Mouse (Mus musculus): Measurements from ENCODE around the gene Nek8.

The Nek8 gene

DNA sequence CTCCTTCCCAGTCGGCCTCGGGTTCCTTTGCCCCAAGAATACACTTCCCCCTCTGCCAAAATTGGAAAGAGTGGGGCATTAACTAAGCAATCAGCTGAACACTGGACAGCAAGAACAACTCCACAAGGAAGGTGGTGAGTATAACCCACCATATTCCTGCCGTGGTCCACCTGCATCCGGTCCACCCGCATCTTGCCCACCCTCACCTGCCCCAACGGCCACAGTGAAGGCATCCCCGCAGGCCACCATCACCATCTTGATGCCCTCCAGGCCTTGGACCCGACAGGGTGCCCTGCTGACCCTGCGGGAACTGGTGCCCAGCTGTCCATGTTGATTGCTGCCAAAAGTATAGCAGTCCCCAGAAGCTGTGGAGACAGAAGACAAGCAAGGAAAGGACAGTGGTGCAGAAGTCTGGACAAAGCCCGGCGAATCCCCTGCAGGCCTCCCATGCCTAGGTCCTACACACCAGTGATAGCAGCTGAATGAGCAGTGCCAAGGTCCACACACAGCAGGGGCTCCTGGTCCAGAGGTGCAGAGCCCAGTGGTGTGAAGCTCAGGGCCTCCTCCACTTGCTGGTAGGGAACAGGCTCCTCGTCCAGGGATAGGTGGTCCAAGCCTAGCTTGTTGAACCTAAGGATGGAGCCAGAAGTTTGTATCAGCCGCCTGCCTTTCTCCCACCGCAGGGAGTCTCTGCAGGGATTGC lies 9.1 kb downstream of the Nek8 start:
- no peak for DNase-seq (ENCODE audit: low spot score in 2 of 2)

DNA sequence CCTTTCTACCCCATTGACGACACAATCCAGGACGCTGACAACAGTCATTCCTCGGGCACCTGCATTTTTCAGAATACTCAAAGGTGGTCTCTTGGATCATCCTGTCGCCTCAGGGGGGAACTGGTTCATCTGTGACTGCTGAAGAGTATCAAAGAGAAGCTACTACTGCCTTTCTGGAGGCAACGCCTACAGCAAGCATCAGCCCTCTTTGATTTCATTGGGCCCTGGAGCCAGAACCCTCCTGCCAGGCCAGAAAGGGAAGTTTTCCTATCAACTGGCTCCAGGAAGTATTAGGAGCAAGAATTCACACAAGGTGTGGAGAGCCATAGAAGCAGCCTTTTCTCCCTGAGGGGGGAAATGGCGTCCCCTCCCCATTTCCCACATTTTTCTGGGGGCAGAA lies 9.8 kb downstream of the Nek8 start:
- DNase-seq (ENCODE audit: low spot score in 2 of 2): no peak

DNA sequence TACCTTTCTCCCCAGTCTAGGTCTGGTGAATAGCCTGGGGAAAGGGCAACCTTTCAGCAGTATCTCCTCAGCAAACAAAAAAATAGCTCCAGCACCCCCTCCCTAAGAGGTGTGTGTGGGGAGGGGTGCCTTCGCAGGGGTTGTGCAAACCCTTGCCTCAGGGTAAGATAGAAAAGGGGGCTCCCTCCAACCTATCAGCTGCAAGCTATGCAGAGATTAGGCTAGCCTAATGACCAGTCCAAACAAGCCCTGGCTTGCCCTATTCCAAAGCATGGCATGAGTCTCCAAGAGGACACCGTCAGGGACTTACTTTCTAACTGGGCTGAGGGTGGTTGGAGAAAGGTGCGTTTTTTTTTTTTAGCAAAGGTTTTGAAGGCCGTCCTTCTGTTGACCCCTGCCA lies 10.3 kb downstream of the Nek8 start:
- DNase-seq (ENCODE audit: low spot score in 2 of 2): no peak

DNA sequence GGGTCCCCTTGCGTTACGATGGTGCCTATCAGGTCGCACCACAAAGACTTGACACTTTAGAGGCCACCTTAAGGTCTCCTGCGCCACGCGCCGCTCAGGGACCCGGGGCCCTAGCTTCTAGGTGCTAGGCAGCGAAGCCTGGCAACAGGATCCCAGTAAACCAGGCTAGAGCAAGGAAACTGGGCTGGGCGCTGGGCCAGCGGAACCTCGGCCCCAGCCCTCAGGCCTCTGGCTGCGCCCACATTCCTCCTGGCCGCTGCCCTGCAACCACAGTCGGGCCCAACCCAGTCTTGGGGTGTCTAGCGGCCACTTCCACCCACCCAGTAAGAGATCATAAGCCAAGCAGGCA lies 10.7 kb downstream of the Nek8 start:
- peak; percentile 46 to 84 for DNase-seq (ENCODE audit: low spot score in 2 of 2)

DNA sequence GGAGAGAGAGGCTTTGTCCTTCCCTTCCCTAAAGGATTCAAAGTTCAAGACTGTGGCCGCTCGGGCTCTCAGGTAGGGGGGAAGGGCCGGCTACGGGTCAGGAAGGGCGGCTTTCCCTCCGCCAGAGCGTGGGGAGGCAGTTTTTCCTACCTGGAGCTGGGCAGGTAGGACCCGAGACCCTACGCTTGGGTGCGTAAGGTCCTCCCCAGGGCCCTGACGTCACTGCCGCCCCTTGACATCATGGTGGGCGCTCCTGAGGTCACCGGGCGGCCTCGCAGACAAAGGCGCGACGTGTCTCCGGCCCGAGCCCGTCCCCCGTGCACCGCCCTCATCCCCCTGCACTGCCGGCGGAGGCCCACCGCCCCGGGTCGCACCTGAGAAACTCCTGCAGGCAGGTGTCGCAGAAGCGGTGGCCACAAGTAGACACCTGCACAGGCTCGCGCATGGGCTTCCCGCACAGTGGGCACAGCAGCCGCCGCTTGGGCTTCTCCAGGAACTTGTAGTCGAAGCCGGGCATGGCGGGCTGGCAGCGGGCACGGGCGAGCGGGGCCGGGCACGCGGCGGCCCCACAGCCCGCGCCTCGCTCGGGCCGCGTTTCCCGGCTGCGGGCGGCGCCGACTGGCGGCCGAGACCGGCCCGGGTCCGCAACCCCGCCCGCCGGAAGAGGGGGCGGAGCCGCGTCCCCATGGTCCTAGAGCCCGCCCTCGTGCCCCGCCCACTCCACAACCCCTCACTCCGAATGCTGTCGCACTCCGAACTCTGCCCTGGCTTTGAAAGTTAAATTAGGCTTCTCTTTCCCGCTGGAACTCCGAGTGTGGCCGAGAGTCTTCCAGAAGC lies 11.3 kb downstream of the Nek8 start, which contains the start of gene Traf4:
TSS of gene Traf4 (minus strand) at position 666 of the 837 bp plus-strand sequence.
- DNase-seq (ENCODE audit: low spot score in 2 of 2): peak in 1 of 2 experiments; percentile 69

DNA sequence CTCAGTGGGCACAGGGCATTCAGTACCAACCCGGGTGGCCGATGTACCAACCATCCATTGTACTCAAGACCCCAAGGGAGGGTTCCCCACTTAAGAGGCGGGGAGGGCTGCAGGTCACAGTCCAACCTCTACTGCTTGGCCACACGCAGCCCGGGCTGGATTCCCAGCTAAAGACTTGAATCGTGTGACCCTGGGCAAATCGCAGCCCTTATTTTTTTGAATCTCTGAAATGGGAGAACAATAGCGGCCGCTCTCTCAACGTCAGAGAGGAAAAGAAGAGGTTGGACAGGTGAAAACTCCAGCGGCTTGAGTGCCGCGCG lies 11.9 kb downstream of the Nek8 start:
- DNase-seq (ENCODE audit: low spot score in 2 of 2): no peak

DNA sequence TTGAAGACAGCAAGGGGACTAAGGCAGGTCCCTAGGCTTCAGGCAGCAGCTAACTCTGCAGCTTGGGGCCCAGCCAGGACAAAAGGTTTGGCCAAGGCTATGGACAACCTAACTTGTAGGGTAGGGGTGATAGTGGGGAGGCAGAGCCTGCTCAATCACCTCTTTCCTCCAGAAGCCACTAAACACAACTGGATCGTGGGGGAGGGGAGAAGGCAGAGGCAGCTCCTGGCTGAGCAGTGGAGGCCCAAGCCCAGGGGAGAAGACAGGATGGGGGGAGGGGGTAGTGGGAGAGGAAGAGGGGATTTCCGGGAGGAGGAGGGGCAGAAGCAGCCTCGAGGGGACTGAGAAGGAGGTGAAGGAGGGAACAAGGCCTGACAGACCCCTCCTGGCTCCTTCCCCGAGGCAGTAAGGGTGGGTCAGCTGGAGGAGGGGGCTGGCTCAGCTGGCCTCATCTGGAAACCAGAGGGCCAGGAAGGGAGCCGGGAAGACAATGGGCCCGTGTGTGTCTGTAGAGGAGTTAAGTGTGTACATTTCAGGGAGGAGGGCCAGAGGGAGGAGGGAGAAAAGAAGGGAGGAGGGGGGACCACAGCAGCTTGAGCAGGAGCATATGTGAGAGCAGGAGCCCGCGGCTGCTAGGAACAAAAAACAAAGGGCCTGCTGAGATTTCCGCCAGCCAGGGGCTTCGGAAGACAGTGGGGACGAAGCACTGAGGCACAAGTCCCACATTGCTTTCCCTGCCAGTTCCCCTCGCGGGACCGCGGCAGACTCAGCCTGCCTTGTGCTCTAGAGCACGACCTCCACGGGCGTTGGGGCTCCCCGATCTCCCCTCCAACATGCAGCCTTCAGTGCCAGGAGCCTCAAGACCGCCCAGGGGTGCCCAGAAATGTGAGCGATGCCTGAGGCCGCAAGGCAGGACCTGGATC lies 12.5 kb downstream of the Nek8 start:
- DNase-seq (ENCODE audit: low spot score in 2 of 2): no peak

DNA sequence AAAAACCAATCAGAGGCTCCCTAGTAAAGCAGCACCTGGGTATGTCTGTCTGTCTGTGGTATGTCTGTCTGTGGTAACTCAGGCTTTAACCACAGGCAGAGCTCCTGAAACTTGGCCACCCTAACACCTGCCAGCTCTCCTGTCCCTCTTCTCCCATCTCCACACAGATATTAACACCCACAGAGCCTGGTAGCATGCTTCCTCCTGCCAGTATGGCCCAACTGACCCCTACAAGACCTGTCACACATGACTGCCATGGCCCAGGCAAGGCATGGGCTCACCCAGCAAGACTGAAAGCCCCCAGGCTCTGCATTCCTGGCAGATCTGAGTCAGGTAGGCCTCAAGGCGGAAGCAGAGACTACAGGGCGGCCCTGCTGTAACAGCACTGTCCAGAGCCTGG lies 13.4 kb downstream of the Nek8 start:
- no peak for DNase-seq (ENCODE audit: low spot score in 2 of 2)

DNA sequence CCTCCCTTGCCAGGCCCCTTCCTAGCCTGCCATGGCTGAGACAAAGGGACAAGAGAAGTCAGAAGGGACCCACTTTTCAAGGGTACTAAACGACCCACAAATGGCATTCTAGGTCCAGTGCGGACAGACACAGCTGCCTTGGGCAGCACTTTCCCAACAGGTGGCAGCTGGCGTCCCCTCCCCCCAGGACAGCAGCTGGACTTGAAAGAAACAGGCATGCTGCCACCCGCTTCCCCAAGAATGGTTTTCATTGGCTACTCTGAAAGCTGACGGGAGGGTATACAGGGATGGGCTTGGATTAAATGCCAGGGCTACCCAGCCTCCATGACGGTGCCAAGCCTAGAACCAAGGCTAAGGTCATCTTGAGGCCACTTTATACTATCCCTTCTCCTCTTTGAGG lies 14.0 kb downstream of the Nek8 start:
- DNase-seq (ENCODE audit: low spot score in 2 of 2): no peak

DNA sequence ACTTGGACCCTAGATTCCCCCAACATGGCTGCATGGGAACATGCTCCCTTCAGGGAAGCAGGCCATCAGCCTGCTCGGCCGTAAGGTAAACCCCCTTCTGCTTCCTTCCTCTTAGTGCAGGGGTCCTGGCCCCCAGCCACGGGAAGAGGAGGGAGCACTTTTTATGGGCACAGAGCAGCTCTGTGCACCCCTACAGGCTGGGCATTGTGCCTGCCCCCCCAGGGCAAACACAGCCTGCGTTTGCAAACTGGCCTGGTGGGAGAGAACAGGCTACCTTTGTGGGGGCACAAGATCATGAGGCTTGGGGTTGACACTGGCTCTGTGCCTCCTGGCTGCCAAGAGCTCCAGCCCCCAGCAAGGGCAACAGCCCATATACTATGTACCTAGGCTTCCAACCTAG lies 14.5 kb downstream of the Nek8 start:
- no peak for DNase-seq (ENCODE audit: low spot score in 2 of 2)

DNA sequence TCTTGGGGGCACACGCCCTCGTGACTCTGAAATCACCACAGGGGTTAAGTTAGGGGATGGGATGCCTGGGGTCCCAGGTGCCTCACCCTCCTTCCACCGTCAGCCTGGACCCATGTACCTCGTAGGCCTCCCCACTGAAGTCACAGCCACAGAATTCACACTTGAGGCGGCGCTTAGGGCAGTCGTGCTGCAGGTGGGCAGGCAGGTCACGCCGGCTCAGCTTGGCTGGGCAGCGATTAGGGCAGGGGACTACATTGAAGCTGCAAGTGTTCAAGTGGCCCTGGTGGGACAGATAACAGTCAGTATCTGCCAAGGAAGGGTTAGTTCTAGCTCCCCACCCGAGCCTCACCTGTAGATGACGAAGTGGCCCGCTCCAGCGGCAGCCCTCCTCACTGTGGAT lies 15.3 kb downstream of the Nek8 start:
- no peak for DNase-seq (ENCODE audit: low spot score in 2 of 2)

DNA sequence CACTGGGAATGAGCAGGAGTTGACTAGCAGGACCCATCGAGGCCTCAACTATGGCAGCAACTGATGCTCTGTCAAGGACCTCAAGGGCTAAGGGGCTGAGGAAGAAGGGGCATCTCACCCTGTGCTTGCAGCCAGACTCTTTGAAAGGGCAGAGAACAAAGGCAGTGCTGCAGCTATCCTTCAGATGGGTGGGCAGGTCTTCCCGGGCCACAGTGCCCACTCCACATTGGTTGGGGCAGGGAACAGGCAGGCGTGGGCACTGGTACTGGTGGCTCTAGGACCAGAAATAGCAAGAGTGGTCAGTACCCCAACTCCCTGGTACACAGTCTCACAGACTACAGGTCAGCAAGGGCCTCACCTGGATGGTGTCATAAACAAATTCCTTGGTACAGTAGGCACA lies 15.8 kb downstream of the Nek8 start:
- no peak for DNase-seq (ENCODE audit: low spot score in 2 of 2)

DNA sequence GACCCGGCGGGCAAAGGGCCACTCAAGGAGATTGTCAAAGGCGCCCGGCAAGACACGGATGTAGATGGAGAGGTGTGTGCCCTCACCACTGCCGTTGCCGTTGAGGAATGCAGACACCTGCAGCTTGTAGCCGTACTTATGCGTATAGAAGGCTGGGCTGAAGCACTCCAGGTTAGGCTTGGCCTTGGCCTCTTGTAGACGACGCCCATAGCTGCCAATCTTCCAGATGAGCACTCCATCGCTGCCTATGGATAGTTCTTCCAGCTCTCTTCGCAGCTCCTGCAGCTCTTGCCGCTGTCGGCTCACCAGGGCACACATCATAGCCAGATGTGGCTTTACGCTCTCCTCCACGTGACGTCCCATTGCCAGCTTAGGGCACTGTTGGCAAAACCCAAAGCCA lies 16.3 kb downstream of the Nek8 start:
- no peak for DNase-seq (ENCODE audit: low spot score in 2 of 2)

DNA sequence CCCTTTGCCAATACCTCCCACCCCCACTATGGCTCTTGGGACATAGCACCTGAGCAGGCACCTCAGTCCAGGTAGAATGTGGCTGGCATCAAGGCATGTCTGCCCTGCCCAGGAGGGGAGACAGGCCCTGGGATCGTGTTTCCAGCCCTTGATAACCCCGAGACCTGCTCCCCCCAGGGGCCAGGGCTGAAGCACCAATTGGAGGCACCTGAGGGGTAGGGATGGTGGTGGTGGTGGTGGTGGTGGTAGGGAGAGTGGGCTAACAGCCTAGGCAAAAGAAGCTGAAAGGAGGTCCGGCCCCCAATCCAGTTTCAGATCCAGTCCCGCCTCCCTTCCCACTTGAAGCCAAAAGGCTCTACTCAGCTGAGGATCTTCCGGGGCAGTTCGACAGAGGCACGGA lies 16.9 kb downstream of the Nek8 start:
- no peak for DNase-seq (ENCODE audit: low spot score in 2 of 2)

DNA sequence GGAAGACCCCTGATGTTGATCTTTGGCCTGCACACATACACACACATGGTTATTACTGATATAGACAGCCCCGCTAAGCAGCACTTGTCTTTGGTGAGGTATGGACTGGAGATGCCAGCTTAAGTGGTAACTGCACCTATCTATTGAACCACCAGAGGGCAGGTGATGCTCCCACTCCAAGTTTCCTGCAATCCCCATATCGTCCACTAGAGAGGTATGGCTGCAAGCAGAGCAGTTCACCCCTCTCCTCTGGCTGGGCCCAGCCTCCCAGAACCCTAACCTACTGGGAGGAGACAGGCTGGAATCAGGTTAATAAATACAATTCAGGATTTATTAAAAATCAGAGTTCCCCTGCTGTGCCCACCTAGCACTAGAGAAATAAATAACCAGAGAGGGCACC lies 17.4 kb downstream of the Nek8 start:
- peak in 1 of 2 experiments; percentile 72 for DNase-seq (ENCODE audit: low spot score in 2 of 2)

DNA sequence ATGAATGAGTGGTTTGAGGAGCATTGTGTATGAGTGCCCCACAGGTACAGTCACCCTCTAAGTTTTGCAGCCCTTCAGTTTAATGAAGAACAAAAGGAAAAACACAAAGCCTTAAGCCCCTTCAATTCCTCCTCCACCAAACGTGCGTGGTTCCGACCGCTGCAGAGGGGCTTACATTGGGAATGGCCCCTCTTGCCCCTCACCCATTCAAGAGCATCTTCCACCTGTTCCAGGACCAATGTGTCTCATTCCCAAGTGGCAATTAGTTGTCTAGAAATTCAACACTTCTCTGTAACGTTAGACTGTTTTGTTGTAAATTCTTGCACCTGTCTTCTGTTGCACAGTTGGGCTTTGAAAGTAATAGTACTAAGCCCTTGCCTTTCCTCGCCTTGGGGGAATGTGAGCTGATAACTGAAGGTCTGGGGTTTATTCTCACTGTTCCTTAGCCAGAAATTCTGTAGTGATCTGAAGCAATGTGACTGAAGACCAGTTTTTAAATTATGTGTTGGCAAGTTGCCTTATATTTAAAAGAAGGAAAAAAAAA lies 20.2 kb downstream of the Nek8 start:
- no peak for DNase-seq (ENCODE audit: low spot score in 2 of 2)

DNA sequence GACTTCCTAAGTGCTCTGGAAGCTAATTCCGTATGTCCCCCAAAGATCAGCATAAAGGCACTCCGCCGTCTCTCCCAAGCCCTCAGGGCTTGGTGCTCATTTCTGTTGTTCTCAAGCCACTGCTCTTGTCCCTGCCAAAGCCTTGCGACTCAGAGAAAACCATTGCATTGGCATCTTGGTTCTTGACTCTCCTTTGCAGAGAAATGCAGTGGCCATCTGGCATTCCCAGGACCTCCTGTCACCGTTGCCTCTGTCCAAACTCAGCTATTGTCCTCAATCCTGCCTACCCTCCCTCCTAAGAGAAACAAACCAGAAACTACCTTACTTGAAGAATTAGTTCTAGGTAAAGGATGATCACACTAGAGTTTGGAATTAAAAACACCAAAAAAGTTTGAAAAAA lies 20.8 kb downstream of the Nek8 start:
- no peak for DNase-seq (ENCODE audit: low spot score in 2 of 2)

DNA sequence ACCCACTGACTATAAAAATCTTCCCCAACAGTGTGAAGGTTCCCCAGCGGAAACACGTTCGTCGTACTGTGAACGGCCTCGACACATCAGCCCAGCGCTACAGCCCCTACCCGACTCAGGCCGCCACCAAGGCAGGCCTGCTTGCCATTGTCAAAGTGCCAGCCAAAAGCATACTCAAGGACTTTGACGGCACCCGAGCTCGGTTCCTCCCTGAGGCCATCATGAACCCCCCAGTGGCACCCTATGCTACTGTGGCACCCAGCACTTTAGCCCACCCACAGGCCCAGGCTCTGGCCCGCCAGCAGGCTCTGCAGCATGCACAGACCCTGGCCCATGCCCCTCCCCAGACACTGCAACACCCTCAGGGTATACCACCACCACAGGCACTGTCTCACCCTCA lies 22.7 kb downstream of the Nek8 start:
- no peak for DNase-seq (ENCODE audit: low spot score in 2 of 2)

DNA sequence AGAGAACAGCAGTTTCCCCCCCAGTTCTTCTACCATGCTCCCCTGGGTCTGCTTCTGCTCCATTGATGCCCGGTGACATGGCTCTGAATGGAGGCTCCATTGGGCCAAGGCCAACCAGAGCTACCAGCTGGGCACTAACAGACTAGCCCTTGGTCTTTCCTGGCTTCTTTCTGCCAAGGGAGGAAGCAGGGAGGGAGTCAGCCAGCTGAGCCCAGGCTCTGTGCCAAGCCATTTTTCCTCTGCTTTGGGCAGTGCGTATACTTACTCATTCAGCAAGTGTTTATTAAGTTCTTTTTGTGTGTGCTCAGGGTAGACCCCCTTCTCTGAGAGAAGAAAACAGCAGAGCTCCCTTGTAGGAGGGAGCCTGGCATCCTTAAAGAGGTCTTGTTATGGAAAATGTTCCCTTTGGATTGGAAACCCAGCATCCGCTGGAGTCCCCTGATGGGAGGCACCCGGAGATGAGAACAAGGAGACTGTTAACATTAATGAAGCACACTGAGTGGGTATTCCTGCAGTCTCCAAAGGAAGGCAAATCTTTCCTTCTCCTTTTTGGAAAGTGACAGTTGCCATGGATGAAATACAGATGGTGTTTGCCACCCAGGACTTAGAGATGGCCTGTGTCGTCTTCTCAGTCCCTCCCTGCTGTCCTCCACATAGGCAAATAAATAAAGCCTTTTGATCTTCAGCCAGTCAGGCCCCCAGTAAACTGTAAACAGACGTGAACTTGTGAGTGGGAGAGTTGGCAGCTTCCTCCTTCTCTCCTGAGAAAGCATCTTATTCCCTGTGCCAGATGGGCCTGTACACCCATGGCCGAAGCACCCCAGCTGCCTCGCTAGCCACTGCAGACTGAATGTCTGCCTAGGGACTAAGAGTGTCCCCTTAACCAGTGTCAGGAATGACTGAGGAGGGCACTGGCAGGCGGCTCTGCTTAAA lies 23.9 kb downstream of the Nek8 start:
- no peak for DNase-seq (ENCODE audit: low spot score in 2 of 2)

DNA sequence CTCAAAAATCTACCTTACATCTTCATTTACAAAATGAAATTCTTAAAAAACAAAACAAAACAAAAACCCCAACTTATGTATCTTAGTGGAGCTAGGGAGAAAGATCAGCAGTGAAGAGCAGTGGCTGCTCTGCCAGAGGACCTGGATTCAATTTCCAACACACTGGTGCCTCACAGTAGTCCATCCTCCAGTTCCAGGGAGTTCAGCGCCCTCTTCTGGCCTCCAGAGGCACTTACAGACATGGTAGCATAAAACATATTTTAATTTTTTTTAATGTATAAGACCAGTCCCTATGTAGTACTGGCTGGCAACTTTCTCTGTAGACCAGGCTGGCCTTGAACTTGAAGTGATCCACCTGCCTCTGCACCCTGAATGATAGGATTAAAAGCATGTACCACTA lies 25.3 kb downstream of the Nek8 start:
- DNase-seq (ENCODE audit: low spot score in 2 of 2): no peak

Measured in urinary bladder, adult 18-20 months (tissue).